Mouse (Mus musculus): ENCODE measurements around the gene Abhd4.

DNA sequence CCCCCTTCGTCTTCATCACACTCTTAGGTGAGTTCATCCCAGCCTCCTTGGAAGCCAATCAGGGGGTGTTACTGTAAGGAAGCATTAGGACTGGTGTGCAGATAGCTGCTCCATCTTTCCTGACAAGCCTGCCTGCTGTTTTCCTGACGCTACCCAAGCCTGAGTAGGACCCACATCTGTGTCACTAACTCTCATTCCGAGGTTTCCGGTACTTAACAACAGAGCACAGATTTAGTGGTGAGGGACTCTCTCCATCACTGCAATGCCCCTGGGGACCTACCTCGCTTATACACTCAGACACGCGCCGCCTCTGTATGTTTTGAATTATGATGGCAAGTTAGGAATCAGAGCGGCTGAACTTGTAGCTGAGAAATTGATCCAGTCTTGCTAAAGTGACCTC, 35.3 kb upstream of the Abhd4 start:
- no peak for TF ChIP-seq POLR2A (IDR thresholded peaks at IDR 0.05; ENCODE audit: low read depth, low read length)
- TF ChIP-seq CTCF (conservative IDR thresholded peaks at IDR 0.05; ENCODE audit: insufficient read depth, insufficient read length, low read depth, low read length), result no peak
